Mouse (Mus musculus) liver, embryonic 16.5 days (tissue): Measurements from ENCODE around the gene Gm21704. TPM values are rescaled to one million over a fixed set of nuclear protein-coding genes. Genes with fewer than 3 reads are reported as not detected.
"Not testable (repeated sequence)": the region's sequence is repeated elsewhere in the genome, so short reads cannot be mapped to it uniquely, and the experiment has no call there.

Experiments used
- ATAC-seq: fragments of 200-750 bp; cut with Nextera tagmentation; 2 replicates; pipeline ENCODE4 v1.8.0; 2017; ENCODE audit warnings: low read depth, mild to moderate bottlenecking, moderate number of reproducible peaks, moderate library complexity
- H3K27ac ChIP-seq: fragments of 300-500 bp; sonication (generic); 2 replicates; pipeline ENCODE4 v1.5.1; 2014; ENCODE audit warnings: mild to moderate bottlenecking, low read length
- H3K27me3 ChIP-seq: fragments of 300-500 bp; sonication (generic); 2 replicates; pipeline ENCODE4 v1.6.1; 2014; ENCODE audit warnings: low read depth, low read length, mixed read lengths; ENCODE audit not compliant: control insufficient read depth, insufficient read depth
- H3K36me3 ChIP-seq: fragments of 300-500 bp; sonication (generic); 2 replicates; pipeline ENCODE4 v1.6.1; 2014; ENCODE audit warnings: mild to moderate bottlenecking; ENCODE audit not compliant: control insufficient read depth, insufficient read depth
- H3K4me1 ChIP-seq: fragments of 300-500 bp; sonication (generic); 2 replicates; pipeline ENCODE4 v1.6.1; 2014; ENCODE audit warnings: low read depth, low read length, mixed read lengths; ENCODE audit not compliant: control insufficient read depth
- H3K4me2 ChIP-seq: fragments of 300-500 bp; sonication (generic); 2 replicates; pipeline ENCODE4 v1.6.1; 2014; ENCODE audit warnings: low read depth, low read length, mixed read lengths
- H3K4me3 ChIP-seq: fragments of 300-500 bp; sonication (generic); 2 replicates; pipeline ENCODE4 v1.5.1; 2014; ENCODE audit warnings: low read depth, mild to moderate bottlenecking, low read length
- H3K9ac ChIP-seq: fragments of 300-500 bp; sonication (generic); 2 replicates; pipeline ENCODE4 v1.6.1; 2014; ENCODE audit warnings: low read depth, low read length
- H3K9me3 ChIP-seq: fragments of 300-500 bp; sonication (generic); replicated peaks from 2 replicates; pipeline ENCODE4 v1.6.1; 2016; ENCODE audit warnings: low read length; ENCODE audit not compliant: control insufficient read depth
- WGBS: fragments of 180-500 bp; shearing (Covaris S2); extraction: QIAGEN DNeasy Blood & Tissue Kit; methylation state at CpG from one replicate; pipeline ENCODE4 v1.1.7; 2014; ENCODE audit not compliant: insufficient replicate concordance; 5-methylcytosine and 5-hydroxymethylcytosine counted together
- polyA plus RNA-seq: library from polyadenylated mRNA; unstranded; fragments of >200 nt; fragmentation: Nextera tagmentation; extraction: Ambion mirVana; gene quantifications from 2 replicates; pipeline ENCODE4 v1.2.1, GENCODE M21; 2015

Gene Gm21704
- not detected in 2 replicates for polyA plus RNA-seq

- not testable (repeated sequence) for H3K27ac ChIP-seq, H3K4me2 ChIP-seq, H3K27me3 ChIP-seq, H3K9ac ChIP-seq, H3K4me3 ChIP-seq, ATAC-seq, H3K9me3 ChIP-seq, H3K4me1 ChIP-seq, H3K36me3 ChIP-seq
- WGBS = no CpG with 5 or more reads among the region's 9 CpGs
Measured at GRCm38 (mm10) chrY:3410067-3410466, at the start of gene Gm21704, which contains the start of gene Gm21708. Gene Gm21704 (minus strand): TSS chrY:3410167. Gene Gm21708 (minus strand): TSS chrY:3410167.

DNA sequence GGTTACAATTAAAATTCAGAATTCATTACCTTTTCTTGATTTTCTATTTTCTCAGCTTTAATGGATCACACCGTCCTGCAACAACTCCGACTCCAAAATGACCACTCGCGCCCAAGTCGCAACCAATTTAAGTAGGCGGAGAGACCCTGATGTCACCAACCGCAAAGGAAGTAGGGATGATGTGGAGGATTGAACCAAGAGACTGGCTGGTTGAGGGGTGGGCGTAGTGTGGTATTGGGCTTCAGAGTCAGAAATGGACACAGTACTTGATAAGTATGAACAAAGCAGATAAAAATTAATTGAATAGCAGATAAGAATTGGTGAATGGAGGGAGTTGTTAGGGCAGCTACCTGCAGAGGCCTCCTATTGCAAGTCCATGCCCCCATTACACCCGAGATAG, 64.7 kb downstream of the Gm21704 start, which contains the start of gene Gm21693:
Gm21693 (minus strand) TSS at position 101 of the 400 bp plus-strand sequence.
- H3K9me3 ChIP-seq, ATAC-seq, H3K4me3 ChIP-seq, H3K4me1 ChIP-seq, H3K36me3 ChIP-seq, H3K27me3 ChIP-seq, H3K27ac ChIP-seq, H3K4me2 ChIP-seq, H3K9ac ChIP-seq: not testable (repeated sequence)
- no CpG with 5 or more reads among the region's 9 CpGs for WGBS

- not testable (repeated sequence) for ATAC-seq, H3K9ac ChIP-seq, H3K27me3 ChIP-seq, H3K4me3 ChIP-seq, H3K9me3 ChIP-seq, H3K4me1 ChIP-seq, H3K36me3 ChIP-seq, H3K27ac ChIP-seq, H3K4me2 ChIP-seq
- WGBS = no CpG with 5 or more reads among the region's 11 CpGs
Measured at GRCm38 (mm10) chrY:3340661-3341060, 69.3 kb downstream of the Gm21704 start.

Other genes with a start within 250 kb of the Gm21704 start
- not detected in 2 replicates for gene Gm21677, start 103.7 kb downstream of the Gm21704 start, polyA plus RNA-seq
- not detected in 2 replicates for gene Gm21693, start 64.8 kb downstream of the Gm21704 start, polyA plus RNA-seq
- gene Gm21708, start within 50 bp of the Gm21704 start, polyA plus RNA-seq = not detected in 2 replicates